Mouse (Mus musculus) large intestine, adult 2 months (tissue): ENCODE results near the gene Fam161b. TPM values are rescaled to one million over a fixed set of nuclear protein-coding genes. Genes with fewer than 3 reads are reported as not detected.

ENCODE experiments used
- DNase-seq: peaks from one replicate; pipeline ENCODE4 v3.0.0-alpha.2; 2012; ENCODE audit warnings: low read depth, low spot score
- WGBS: fragments of 180-500 bp; shearing (Covaris S2); methylation state at CpG from one replicate; pipeline ENCODE4 v1.1.7; 2018; 5-methylcytosine and 5-hydroxymethylcytosine counted together
- polyA plus RNA-seq: library from polyadenylated mRNA; depleted of rRNA; stranded (reverse); fragments of >200 nt; gene quantifications from 2 replicates; pipeline ENCODE4 v1.2.3, GENCODE M21; 2012; rRNA removed

Fam161b gene
- 0.62 and 0.64 TPM in 2 replicates for polyA plus RNA-seq

DNA sequence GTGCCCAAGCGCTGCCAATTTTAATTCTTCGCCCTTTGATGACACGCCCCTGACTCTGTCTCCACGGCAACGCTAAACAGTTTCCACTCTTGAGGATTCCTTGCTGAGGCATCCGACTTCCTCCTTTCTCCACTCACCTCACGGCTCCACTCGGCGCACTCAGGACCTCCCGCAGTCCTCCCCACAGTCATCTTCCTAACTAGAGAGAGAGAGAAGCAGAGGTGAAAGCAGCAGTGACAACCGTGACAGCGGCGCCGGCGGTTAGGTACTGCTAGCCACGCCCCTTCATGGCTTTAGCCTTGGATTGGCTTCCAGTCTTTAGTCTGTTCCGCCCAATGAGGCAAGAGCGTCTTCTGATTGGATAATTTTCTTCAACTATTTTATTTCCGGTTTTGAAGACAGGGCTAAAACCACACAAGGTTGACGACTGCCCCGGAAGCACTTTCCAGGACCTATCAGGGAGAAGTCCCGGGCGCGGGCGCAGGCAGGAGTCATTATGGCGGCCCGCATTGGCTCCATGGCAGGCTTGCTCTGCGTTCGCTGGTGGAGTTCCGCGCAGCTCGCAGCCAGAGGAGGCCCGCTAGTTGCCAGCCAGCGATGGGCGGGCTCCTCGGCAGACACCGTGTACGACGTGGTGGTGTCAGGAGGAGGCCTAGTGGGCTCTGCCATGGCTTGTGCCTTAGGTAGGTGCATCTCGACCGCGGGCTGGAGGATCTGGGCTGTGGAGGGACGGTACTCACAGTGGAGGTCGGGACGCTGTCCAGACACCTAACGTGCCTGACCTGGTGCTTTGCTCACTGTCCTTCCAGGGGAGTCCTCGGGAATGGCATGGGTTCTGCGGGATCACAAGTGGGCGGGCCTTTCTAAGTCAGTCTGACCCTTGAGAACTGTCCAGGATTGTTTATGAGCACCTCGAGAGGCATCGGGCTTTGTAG lies at the start of gene Fam161b, which contains the start of gene Coq6:
Gene Fam161b (minus strand): TSS at position 279 of the 935 bp plus-strand sequence.
Gene Coq6 (plus strand): TSS at position 103 of the 935 bp plus-strand sequence.
- peak; percentile 98 for DNase-seq
- under 1% methylated on average over 51 of the region's 51 CpGs for WGBS

DNA sequence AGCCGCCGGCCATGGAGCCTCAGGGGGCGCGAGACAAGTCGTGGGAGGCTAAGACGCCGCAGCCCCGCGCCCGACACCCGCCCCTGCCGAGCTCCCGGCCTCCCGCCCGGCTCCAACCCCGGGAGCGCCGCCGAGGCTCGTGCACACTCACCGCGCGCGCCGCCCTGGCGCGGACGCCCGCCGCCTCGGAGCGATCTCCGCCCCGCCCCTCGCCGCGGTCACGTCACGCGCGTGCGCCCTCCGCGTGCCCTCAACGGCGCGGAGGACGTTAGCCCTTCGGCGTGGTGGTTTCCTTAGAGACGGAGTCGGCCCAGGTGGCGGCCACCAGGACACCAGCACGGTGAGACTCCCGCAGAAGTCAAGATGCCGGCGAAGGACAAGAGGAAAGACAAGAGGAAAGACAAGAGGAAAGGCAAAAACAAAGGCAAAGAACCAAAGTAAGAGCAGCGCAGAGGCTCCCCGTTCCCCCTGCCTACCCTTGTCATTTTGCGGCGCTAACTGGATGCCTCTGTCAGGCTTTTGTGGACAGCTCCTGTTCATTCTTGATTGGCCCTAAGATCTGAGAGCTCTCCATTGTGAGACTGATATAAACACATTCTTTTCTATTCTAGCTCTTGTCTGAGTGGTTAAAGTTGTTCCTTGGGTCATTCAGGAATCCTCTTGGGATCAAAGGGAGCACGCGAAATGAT lies 47.3 kb upstream of the Fam161b start, which contains the start of the genes Entpd5 and Bbof1:
Gene Entpd5 (minus strand): TSS at position 211 of the 689 bp plus-strand sequence.
Gene Bbof1 (plus strand): TSS at position 253 of the 689 bp plus-strand sequence.
- DNase-seq, result peak; percentile 60
- WGBS, result 3% methylated on average over 63 of the region's 63 CpGs

DNA sequence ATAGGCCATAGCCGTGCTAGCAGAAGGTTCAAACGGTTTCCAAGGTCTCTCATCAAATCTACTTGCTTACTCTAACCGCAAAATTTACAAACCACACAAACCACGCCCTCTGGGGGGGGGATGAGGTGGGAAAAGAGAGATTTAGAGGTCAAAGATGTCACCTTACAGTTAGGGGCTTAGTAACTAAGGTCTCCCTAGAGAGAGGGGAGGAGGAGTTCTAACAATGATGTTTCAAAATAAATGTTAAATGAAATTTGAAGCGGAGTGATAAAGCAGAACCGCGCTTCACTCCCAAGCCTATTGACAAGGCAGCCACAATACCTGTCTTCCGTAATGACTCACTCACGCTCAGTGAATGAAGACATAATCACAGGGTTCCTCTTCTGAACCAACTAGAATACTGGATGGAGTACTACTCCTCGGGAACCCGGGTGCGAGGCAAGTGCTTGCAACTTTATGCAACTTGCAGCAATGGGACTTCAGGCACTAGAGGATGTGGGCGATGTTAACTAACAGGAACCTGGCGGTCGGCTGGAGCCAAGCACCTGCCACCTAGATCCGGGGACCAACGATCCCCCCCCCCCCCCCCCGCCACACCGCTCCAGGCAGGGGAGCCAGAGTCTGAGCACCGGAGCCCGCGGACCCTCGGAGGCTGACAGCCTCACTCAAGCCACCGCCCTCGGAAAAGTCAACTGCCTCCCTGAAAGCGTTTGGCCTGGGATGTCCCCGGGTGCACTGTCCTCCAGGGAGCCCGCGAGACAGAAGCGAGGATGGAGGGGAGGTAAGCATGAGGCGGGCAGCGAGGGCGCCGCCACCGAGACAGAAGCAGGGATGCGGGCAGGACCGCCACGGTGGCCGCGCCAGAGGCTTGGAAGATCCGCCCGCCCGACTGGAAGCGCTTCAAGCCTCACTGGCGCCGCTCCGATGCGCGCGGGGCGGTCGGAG lies 46.5 kb upstream of the Fam161b start:
- 1% methylated on average over 50 of the region's 52 CpGs for WGBS
- DNase-seq, result no peak

DNA sequence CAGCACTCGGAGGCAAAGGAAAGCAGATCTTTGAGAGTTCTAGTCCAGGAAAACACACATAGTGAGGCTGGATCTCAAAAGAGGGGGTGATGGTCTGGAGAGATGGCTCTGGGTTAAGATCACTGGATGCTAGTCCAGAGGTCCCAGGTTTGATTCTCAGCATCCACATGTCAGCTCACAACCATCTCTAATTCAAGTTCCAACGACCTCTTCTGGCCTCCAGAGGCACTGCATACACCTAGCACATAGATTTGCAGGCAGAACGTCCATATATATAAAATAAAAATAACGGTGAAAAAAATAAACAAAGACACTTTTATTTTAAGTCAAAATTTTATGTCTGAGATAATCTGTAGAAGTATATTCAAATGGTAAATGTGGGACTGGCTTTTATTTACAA lies 45.6 kb upstream of the Fam161b start:
- 57% methylated on average over 4 of the region's 4 CpGs for WGBS
- DNase-seq, result no peak

DNA sequence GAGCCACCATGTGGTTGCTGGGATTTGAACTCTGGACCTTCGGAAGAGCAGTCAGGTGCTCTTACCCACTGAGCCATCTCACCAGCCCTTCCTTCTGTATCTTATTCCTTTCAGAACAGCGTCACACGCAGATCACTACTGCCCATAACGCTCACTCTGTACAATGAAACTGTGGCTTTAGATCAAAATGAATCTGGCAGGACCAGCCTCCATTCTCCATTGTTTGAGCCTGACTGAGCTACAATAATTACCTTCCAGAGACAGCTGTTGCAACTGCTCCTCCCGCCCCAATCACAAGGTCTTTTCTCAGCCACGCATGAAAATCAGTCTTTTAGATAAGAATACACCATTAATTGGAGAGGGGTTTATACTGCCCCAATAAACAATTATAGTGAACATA lies 42.9 kb upstream of the Fam161b start:
- 58% methylated on average over 6 of the region's 6 CpGs for WGBS
- no peak for DNase-seq

DNA sequence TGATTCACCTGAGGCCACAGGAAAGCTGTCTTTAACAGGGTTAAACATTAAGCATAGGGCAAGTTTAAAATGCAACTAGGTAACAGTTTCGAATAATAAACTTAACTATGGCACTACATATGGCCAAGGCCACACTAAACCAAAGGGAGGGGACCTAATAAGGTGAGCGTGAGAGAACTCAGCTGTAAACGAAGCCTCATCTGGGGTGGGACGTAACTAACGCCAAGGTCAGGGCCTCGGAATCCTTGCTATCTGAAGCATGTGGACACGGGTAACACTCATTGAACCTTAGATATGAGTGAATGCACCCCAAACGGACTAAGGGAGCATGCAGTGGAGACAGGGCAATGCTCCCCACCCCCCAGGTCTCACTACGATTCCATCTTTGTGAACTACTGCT lies 41.3 kb upstream of the Fam161b start:
- peak; percentile 83 for DNase-seq
- 31% methylated on average over 9 of the region's 9 CpGs for WGBS

DNA sequence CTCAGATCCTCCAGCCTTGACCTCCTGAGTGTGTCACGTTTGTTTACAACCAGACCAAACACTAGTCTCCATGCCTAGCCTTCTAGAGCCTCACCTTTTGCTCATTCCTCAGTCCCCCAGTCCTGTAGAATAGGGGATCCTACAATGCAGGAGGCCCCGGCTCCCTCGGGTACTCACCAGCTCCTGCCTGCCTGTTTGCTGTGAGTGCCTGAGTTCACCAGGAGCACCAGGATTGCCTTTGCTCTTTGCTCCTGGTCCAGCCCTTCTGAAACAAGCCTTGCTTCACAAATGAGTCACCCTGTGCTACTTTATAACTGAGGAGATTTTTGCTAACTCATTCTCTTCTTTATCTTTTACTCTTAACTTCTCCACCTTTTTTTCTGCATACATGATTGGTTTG lies 39.0 kb upstream of the Fam161b start:
- 23% methylated on average over 3 of the region's 3 CpGs for WGBS
- DNase-seq, result peak; percentile 76

DNA sequence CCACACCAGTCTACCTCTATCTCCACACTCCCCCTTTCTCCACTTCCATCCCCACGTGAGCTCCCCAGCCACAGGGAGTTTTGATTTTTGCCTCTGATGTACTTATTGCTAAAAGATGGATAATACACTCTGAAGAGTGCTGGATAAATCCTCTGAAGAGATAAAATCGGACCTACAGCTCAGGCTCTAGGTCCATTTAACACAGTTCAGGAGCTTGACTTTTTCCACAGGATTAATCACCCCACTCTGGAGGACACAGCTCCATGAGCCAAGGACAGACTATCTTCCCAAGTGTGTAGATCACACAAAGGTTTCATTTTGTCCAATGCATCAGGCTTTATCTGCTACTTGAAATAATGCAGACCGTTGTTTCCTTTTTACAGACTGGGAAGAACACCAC lies 38.4 kb upstream of the Fam161b start:
- no peak for DNase-seq

DNA sequence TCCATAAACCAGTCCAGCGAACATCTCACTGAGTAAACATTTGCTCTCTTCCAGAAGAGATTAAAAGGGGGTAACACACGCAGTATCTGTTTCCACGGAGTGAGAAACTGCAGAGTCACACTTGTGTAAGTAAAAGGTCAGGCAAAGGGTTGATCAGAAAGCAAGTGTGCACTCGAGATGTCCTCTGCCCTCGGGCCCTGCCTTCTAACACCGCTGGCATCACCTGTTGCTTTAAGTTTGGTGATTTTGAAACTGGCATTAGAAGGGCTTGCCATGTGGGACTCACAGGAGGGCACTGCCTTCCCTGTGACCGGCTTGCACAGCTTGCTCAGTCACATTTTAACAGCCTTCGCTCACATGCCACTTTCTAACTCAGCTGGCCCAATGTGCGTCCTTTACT lies 38.0 kb upstream of the Fam161b start:
- DNase-seq, result no peak
- WGBS, result 25% methylated on average over 9 of the region's 9 CpGs

More for the DNA sequence above, 38.4 kb upstream of the Fam161b start:
- 40% methylated on average over 3 of the region's 3 CpGs for WGBS

DNA sequence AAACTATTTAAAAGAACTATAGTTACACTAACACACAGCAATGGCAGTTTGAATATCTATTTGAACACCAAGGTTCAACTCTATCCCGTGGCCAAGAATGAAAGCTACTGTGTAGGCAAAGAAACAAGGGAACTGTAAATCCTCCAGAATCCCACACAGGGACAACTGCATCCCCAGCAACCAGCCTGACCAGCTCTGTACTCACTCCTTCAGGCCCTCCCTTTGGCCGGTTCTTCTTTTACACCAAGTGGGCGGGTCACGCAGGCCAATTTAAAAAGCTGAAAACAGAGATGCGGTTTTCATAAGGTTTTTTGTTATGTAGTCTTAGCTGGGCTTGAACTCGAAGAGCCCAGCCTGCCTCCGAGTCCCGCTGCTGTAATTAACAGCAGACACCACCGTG lies 37.5 kb upstream of the Fam161b start:
- DNase-seq, result no peak
- 29% methylated on average over 9 of the region's 9 CpGs for WGBS

DNA sequence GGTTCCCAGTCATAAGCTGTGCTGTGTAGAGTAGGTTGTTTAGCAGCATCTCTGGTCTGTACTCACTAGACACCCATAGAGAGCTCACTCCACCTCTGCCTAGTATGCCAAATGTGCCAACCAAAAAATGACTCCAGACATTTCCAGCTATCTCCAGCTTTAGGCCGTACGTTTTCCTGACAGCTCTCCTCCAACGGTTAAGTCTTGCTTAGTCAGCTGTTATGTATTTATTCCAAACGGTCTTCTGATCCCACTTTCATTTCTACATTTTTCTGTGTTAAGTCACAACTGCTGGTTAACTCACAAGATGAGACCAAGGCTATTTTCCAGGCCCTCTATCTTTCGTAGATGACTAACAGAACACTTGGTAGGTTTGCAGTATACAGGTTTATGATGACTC lies 37.0 kb upstream of the Fam161b start:
- 38% methylated on average over 5 of the region's 5 CpGs for WGBS
- DNase-seq, result no peak

DNA sequence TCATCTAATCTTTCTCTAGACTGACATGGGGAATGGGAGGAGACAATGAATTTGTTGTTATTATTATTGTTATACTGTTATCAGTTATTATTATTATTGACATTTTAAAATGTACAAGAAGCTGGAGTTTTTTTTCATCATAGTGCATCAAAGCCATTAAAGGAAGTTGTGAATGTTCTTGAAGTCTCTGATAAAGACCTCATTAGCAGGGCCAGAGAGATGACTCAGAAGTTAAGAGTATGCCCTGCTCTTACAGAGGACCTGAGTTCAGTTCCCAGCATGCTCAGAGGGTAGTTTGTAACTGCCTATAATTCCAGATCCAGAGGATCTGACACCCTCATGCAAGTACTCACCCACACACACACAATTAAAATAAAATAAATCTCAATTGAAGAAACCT lies 36.1 kb upstream of the Fam161b start:
- DNase-seq, result no peak

DNA sequence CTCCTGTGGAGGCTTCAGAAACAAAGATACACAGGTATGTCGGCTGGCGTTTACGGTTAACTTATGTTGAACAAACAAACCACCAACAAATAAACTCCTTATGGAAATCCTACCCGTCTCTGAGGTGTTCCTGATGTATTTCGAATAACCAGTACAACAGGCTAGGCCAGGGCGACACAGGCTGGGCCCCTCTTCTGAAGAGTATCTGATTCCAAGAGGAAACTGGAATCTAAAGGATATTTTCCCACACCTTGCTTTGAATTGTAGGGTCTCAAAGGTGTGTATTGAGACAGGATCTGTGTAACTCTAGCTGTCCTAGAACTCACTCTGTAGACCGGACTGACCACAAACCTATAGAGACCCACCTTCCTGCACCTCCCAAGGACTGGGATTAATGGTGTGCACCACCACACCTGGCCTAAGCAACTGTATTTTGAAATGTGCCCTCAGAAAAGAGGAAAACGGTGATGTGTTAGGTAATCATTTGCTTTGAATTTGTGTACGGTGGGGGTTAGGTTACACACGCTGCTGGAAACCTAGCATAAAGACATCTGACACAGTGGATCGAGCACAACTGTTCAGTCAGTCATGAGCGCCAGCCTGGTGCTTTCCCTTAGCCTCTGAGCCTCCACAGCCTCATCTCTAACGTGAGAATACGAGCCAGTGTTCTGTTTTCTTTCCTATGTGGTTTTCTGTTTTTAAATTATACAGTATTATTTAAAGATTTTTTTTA lies 35.5 kb upstream of the Fam161b start:
- DNase-seq, result no peak
- WGBS, result 64% methylated on average over 14 of the region's 14 CpGs

DNA sequence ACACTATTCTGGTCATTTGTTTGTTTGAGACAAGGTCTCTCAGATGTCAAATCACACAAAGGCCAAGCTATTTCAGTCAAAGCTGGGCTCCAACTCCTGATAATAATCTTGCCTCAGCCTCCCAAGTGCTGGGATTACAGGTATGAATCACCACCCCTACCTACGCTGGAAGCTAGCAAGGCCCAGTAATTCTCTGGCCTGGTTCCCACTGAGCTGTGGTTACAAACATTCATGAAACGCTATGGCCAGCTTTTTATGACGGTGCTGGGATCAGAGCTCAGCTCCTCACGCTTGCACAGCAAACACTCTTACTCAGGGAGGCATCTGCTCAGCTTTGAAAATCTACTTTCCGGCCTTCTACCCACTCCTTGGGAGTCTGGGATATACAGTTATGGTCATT lies 32.2 kb upstream of the Fam161b start:
- peak; percentile 55 for DNase-seq
- 39% methylated on average over 5 of the region's 5 CpGs for WGBS

DNA sequence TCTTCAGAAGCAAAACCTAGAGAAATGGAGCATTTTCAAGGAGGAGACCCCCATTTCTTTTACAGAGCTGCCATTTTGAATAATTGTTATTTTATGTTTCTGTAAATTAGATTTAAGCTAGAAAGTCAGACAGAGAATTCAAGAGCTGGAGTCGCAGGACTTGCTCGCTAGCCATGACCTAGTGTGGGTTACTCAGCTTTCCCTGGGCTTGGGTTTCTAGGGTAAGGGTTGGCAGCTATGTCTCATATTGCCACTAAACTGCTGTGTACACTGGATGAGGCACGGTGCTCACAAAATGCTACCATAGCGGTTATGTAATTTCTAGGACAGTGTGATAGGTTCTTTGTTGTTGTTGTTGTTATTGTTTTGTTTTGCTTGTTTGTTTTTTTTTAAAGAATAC lies 31.0 kb upstream of the Fam161b start:
- DNase-seq, result no peak
- 95% methylated on average over 4 of the region's 4 CpGs for WGBS

DNA sequence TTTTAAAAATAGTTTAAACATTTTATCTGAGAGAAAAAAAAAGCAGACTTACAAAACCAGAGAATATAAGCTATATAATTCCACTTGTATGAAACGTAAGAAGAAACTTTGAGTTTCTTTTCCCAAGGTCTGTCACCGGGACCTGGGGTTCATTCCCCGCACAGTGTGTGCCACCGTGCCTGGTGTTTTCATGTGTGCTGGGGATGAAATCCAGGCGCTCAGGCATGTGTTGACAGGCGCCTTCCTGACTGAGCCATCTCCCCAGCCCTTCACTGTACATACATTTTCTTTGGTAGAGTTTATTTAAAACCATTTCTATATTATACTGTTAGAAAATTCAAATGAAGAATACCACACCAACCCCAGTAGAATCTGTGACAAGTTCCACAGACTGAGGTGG lies 28.7 kb upstream of the Fam161b start:
- 83% methylated on average over 6 of the region's 6 CpGs for WGBS
- DNase-seq, result no peak

DNA sequence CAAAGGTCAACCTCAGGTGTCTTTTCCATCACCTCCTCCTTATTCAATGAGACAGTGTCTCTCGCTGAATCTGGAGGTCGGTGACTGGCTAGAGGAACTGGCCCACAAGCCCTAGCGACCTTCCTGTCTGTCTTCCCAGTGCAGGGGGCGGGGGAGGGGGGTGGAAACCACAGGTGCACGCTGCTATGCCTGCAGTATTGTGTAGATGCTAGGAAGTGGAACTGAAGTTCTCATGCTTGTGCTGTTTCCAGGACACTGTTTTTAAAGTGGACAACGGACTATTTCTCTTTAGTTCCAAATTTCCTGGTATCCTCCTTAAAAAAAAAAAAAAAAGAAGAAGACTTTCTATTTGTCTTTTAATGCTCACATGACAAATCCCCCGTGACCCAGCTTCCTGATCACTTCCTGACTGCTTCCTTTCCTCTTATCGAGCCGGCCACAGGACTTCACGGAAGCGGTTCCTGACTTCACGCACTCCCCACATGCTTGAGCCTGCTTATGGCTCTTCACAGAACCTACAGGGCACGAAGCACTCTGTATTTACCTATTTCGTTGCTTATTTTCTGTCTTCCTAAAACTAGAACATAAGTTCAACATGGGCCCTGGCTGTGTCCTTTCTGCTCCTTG lies 27.3 kb upstream of the Fam161b start:
- WGBS, result 76% methylated on average over 14 of the region's 14 CpGs
- no peak for DNase-seq

DNA sequence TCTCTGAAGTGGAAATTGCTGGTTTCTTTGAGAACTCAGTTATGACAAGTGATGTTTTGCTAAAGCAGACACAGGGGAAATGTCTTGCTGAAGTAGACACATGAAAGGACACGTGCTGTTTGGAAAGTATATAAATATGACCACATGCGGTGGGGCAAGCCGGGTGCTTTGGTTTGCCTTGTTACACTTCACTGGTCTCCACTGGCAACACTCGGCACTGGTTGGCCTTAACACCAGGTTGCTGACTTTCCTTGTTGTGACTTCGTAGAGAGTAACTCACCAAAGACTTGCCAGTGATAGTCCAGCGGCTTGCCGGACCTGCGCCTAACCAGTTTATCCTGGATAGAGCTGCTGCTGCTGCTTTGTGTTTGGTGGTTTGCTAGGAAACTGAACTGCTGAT lies 26.5 kb upstream of the Fam161b start:
- WGBS, result 86% methylated on average over 8 of the region's 8 CpGs
- DNase-seq, result no peak

DNA sequence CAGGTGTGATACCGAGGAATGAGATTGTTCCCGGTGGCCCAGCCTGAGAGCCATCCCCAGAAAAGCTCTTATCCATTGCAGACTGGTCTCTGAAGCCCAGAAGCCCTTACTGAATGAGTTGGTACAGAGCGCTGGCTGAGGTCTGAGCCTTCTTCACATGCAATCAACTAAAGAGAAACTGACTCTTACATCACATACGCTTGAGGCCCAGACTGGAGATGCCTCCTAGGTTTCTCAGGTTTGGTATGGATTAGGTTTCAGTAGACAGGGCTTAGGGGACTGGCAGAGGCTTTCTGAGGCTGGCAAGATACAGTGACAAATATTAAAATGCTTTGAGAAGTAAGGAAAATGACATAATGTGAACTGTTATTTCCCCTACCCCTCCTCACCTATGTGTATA lies 23.8 kb upstream of the Fam161b start:
- no peak for DNase-seq
- WGBS, result 57% methylated on average over 4 of the region's 4 CpGs
